Mouse (Mus musculus): ENCODE measurements around the gene Epha7. TPM values are rescaled to one million over a fixed set of nuclear protein-coding genes. Genes with fewer than 3 reads are reported as not detected.

Epha7 gene
- total RNA-seq, 2 experiments from 2014 or later, result 2.5 to 3.8 TPM

DNA sequence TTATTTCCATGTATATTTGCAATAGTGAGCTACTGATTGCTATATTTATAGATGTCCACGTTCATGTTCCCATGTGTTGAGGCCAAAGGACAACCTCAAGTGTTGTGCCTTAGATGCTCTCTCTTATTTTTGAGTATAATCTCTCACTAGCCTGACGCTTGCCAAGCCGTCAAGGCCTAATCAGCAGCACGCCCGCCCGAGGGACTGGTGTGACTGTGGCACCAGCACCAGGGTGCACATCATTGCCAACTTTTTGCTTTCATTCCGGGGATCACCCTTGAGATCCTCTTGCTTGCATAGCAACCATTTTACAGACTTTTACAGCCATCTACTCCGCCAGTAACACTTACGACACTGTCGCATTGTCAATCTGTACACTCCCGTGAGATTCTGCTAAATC, 86.9 kb downstream of the Epha7 start:
- DNase-seq, result no peak

DNA sequence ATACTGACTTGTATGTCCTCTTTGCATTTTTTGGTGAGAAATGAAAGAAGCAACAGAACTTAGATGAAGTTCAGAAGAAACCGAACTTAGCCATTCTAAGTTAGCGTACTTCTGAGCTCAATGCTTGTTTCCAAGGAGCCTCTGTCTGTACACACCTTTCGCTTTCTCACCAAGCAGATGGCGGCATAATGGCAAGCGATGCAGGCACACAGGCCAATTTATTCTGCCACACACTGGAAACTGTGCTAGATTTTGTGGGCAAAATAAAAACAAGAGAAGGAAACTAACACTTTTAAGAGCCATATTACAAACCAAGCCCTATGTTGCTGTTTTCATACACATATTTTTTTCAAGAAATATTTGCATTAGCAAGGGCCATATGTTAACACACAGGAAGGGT, 88.6 kb downstream of the Epha7 start:
- no peak for DNase-seq

- DNase-seq, result no peak
Measured at GRCm38 (mm10) chr4:28902004-28902704, 89.2 kb downstream of the Epha7 start.

GRCm38 (mm10) chr4:28906985-28907384, 94.1 kb downstream of the Epha7 start:
- DNase-seq, result no peak

DNA sequence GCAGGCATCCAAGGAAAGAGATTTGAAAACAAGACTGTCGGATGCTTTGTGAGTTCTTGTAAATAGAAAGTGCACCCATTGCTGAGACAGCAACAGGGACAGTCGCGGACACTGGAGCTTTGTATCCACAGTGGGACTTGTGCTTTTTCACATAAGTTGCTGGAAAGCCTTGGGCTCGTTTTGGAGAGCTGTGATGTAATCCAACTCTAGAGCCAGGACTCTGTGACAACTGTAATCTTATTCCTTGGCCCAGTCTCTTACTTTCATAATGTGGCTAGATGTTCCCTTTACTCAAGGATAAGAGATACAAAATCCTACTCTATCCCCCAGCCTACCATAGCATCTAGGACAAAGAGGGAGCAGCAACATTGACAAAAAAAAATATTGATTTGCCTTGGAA, 97.2 kb downstream of the Epha7 start:
- DNase-seq, result peak; percentile 4

GRCm38 (mm10) chr4:28912028-28912427, 99.1 kb downstream of the Epha7 start:
- no peak for DNase-seq

DNA sequence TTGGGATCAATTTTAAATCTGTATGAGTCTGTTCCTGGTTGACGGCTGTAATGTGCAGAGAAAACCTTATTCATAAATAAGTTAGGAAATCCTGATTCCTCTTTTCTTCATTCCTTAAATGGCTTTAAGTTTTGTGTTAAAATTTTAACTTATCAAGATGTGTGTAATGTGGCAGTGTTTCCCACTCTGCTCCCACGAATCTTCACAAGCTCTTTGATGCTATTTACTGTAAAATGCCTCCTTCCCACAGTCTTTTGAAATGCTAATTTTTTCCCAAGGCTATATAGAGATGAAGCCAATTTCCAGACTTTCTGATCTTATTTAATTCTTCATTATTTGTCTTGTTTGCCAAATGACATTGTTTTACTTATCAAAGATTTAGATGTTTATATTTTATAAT, 100.7 kb downstream of the Epha7 start:
- no peak for DNase-seq

DNA sequence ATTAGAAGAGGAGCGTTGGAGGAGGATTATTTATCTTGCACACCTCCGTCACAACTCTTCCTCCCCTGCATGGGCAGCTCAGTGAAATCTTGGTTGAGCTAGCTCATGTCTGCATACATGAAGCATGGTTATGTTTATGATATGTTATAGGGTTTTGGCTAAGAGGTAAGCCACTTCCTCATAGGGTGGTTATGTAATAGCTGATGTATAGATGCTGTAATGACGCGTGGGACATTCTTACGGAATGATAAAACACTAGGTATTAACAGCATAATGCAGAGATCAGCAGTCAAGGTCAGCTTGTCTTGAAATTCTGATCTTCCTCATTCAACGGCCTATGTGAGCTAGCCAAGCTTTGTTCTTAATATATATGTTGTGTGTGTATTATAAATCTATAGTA, 107.7 kb downstream of the Epha7 start:
- no peak for DNase-seq

DNA sequence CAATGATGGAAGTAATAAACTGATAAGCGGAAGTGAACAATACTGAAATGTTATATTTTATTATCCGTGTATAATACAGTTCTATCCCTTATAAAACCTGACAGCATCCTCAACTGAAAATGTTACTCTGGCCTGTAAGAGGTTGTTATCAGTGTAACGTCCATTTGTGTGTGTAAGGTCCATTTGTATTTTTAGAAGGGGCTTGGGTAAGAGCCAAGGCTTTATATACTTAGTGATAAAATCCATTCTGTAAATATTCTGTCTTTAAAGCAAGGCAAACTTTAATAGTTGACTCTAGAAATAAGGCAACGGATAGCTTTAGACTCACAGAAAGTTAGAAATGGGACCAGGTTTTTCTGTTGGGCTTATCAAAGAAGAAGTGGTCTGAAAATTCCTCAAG, 113.1 kb downstream of the Epha7 start:
- no peak for DNase-seq

- no peak for DNase-seq
Measured at GRCm38 (mm10) chr4:28933431-28933830, 120.5 kb downstream of the Epha7 start.

- no peak for DNase-seq
Measured at GRCm38 (mm10) chr4:28934802-28935201, 121.9 kb downstream of the Epha7 start.

DNA sequence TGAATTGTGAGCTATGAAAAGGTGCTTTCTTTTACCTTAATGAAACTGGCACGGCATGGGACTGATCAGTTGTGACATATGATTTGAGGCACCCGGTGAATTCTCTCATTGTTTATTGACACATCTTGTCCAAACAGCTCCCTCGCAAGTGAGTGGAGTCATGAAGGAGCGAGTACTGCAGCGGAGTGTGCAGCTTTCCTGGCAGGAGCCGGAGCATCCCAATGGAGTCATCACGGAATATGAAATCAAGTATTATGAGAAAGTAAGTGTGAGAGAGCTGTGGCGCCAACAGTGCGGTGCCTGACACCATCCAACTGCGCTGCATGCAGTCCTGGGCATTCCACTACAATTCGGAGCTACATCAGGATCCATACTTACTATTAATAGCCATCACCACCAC, 122.6 kb downstream of the Epha7 start:
- no peak for DNase-seq

DNA sequence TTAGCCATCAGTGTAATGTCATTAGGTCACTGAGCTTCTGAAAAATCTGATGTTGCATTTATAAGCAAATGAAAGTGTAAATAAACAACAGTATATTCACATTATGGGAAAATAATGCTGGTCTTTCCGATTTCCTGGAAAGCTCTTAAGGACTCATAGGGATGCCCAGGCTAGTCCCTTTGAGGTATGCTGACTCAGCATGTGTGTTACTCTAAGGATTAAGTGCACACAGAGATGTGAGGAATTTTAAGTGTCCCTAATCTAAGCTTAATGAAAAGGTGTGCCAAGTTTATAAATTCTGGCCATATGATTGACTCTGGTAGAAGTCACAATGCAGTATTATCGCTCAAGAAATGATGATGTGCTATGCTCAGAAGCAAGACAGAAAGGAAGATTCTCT, 127.8 kb downstream of the Epha7 start:
- no peak for DNase-seq

DNA sequence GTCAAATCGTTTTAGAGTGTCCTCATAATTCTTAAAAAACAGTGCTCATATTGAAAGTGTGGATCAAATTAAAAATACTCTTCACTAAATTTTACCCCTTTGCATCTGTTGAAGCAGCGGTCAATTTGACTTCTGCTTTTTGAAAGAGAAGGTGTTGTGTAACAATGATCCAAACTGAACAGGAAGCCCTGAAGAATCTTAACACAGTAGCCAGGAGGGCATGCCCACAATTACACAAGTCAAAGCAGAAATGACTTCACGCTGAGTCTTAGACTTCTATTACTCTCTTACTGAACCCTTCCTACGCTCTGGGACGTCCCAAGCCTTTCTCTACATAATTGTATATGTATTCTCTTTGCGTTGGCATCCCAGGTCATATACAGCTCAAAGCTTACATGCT, 131.3 kb downstream of the Epha7 start:
- DNase-seq, result no peak

GRCm38 (mm10) chr4:28960889-28961560, 148.1 kb downstream of the Epha7 start:
- DNase-seq, result no peak

DNA sequence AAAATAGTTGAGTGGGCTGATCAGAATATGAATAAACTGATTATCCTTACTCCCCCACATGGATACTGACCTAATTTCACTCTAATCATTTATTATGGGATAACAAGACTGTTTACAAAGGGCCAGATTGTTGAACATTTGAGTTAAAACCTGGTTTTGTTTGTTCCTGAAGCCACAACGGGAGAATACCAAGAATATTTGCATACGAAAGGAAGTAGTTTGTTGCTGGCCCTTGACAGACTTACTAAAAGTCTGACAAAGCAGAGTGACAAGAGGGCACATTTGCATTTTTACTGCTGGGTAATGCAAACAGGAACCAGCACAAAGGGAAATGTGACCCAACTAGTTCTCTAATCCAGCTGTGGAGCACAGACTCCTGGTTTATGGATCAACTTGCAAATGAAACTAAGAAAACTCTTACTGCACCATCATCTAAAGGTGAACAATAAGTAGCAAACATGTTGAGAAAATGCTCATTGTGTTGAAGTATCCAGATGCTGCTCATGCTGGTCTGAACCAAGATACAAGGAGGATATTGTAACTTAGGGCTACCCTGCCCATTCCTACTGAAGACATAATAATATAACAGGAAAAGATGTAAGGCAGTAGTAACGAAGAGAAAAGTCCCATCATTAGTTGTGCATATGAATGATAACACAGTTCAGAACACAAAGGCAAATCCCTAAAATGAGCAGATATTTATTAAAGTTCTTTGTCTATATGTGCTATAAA, 154.8 kb downstream of the Epha7 start:
- no peak for DNase-seq

GRCm38 (mm10) chr4:28998462-28999286, 185.7 kb downstream of the Epha7 start:
- DNase-seq, result no peak

DNA sequence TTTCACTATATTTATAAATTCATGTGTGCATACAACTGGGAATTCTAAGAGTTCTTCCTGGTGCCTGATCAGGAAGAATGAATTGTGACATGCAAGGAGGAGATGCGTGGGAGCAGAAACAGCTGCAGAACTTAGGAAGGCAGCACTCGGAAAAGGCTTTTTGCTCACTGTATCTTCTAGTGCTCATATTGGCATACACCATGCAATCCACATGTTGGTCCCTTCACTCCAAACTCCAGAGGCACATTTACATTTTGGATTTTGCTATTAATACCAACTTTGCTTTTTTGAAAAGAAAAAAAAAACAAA, 186.3 kb downstream of the Epha7 start:
- DNase-seq, result no peak

- DNase-seq, result no peak
Measured at GRCm38 (mm10) chr4:29010333-29010732, 197.4 kb downstream of the Epha7 start.
